In the genomic region with DNA sequence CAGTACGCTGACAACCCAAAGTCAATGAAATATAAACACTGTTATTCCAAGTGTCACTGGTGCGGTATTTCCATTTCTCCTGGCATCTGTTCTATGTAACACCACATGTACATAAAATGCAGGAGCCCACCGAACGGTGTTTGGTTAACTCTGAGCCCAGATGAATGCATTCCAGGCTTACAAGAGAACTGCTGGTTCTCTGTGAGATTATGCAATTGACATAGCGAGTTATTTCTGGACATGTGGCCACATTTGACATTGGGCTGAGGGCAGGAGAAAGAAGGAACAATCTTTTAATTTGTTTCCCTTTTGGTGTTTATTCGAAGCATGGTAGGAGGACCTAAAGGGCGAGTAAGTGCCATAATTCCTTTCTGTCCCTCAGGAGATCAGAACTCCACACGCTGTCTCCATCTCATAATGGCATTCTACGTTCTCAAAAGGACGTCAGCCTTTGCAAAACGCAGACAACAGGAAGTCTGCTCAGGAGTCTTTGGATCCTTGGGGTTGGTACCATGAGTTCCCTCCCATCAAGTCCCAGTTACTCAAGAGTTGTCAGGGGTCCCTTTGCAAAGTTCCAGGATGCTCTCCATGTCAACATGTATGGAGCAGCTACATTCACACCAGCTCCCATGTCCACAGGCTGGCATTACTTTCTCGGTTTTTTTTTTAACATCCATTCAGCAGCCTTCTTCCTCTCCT, we compare ENCODE assay signal across 19 mouse cellular contexts.
DNase-seq lines count a peak whose midpoint lies in the region; ATAC-seq and TF ChIP-seq lines count a peak whose summit lies in the region.
"Had no signal": no experiment of that assay in that cellular context is flagged by ENCODE, and none has a peak within 500 bp of the region (broad histone marks: within the 10 kb centered on the region; RNA-seq: fewer than 3 reads in every experiment).

No protein-coding gene starts in this region.

- WGBS in liver, adult 2 months: 83% methylated on average over 12 of the region's 12 CpGs
- 70% methylated on average over 12 of the region's 12 CpGs for WGBS in liver, postnatal 0 days (ENCODE audit: insufficient replicate concordance)

- peak; percentile 16 for DNase-seq in adrenal gland, postnatal 14 days
- no peak for DNase-seq in adrenal gland, postnatal 4 days (ENCODE audit: low spot score in 2 of 2)
- DNase-seq in liver, adult 2 months (ENCODE audit: extremely low read depth, low read depth, low spot score): peak; percentile 15
- DNase-seq in liver, postnatal 0 days: no peak
- peak; percentile 17 for DNase-seq in heart, postnatal 4 days
- no peak for DNase-seq in retina, postnatal 1 day
- DNase-seq in gastrocnemius, adult 18-20 months (ENCODE audit: low spot score): no peak
- DNase-seq: cerebellum, adult 11-12 months; cerebellum, postnatal 36 days; kidney, postnatal 10 days; layer of hippocampus, adult 9-11 months; thymus, postnatal 14 days had no signal

- no peak for TF ChIP-seq CTCF in liver, adult 2 months (IDR thresholded peaks at IDR 0.05; ENCODE audit: low read depth, low read length)
- no peak for TF ChIP-seq CTCF in liver, postnatal 0 days (IDR thresholded peaks at IDR 0.05; ENCODE audit: low read depth)

- no peak overlapping the region for H3K9ac ChIP-seq in liver, adult 2 months (ENCODE audit: low read depth, low read length)
- no peak overlapping the region for H3K9ac ChIP-seq in liver, postnatal 0 days (replicated peaks)
- H3K9ac ChIP-seq: limb, embryonic 13.5 days; stomach, embryonic 15.5 days had no signal

- no peak overlapping the region for H3K4me3 ChIP-seq in liver, adult 2 months (ENCODE audit: insufficient read depth, low read depth, low read length)
- no peak overlapping the region for H3K4me3 ChIP-seq in liver, postnatal 0 days (ENCODE audit: low read depth, low read length)
- H3K4me3 ChIP-seq: forebrain, embryonic 10.5 days; limb, embryonic 13.5 days; midbrain, embryonic 10.5 days; stomach, embryonic 15.5 days had no signal

- peaks cover 2% of the 10 kb centered on the region; the same call in 1 of the 2 replicates for H3K79me2 ChIP-seq in liver, adult 2 months (ENCODE audit: control insufficient read depth, insufficient read depth, low read length)

- H3K9me3 ChIP-seq in liver, postnatal 0 days (ENCODE audit: low read length): no peaks in the 10 kb centered on the region
- H3K9me3 ChIP-seq: forebrain, embryonic 10.5 days; limb, embryonic 13.5 days; midbrain, embryonic 10.5 days; stomach, embryonic 15.5 days had no signal

- no peak overlapping the region for H3K4me2 ChIP-seq in liver, postnatal 0 days (ENCODE audit: low read depth, low read length)
- H3K4me2 ChIP-seq: limb, embryonic 13.5 days; stomach, embryonic 15.5 days had no signal

- no peaks in the 10 kb centered on the region for H3K4me1 ChIP-seq in liver, adult 2 months (ENCODE audit: control insufficient read depth, insufficient read depth, low read length)
- H3K4me1 ChIP-seq in liver, postnatal 0 days (ENCODE audit: insufficient read depth): no peaks in the 10 kb centered on the region
- H3K4me1 ChIP-seq: midbrain, embryonic 10.5 days had no signal

- ATAC-seq in liver, postnatal 0 days: no peak
- peak; percentile 92 for ATAC-seq in granulocyte monocyte progenitor cell, adult 5-6 weeks (replicated peaks; ENCODE audit: poor library complexity, severe bottlenecking)
- ATAC-seq: activated CD4-positive, CD25-positive, alpha-beta regulatory T cell, adult 4 months had no signal

- no peak for TF ChIP-seq POLR2A in liver, adult 2 months (IDR thresholded peaks at IDR 0.05; ENCODE audit: extremely low read depth, insufficient read depth, low read length)

- H3K27me3 ChIP-seq in liver, adult 2 months (ENCODE audit: control insufficient read depth, insufficient read depth, low read length): no peaks in the 10 kb centered on the region
- H3K27me3 ChIP-seq in liver, postnatal 0 days (ENCODE audit: insufficient read depth, low read length): no peaks in the 10 kb centered on the region
- H3K27me3 ChIP-seq: CH12.LX; limb, embryonic 13.5 days; stomach, embryonic 15.5 days had no signal

- H3K27ac ChIP-seq in liver, adult 2 months (replicated peaks; ENCODE audit: insufficient read depth, low read depth, low read length): no peak overlapping the region
- no peak overlapping the region for H3K27ac ChIP-seq in liver, postnatal 0 days (ENCODE audit: low read depth)
- H3K27ac ChIP-seq: forebrain, embryonic 10.5 days; limb, embryonic 13.5 days; midbrain, embryonic 10.5 days; stomach, embryonic 15.5 days had no signal

- TF ChIP-seq EP300 in liver, postnatal 0 days (IDR thresholded peaks at IDR 0.05; ENCODE audit: low read depth): no peak

- no peaks in the 10 kb centered on the region for H3K36me3 ChIP-seq in liver, adult 2 months (ENCODE audit: control insufficient read depth, insufficient read depth, low read length)
- no peaks in the 10 kb centered on the region for H3K36me3 ChIP-seq in liver, postnatal 0 days (replicated peaks; ENCODE audit: insufficient read depth, low read length)
- H3K36me3 ChIP-seq: stomach, embryonic 15.5 days had no signal

Comparison
In these comparisons a context has a peak if more than half of its experiments do, and no peak if none do; other contexts are left out.
1. DNase-seq: peak in adrenal gland, postnatal 14 days (single experiment), liver, adult 2 months (single experiment) and heart, postnatal 4 days (single experiment); none in adrenal gland, postnatal 4 days (0 of 2), liver, postnatal 0 days (single experiment), retina, postnatal 1 day (single experiment) and gastrocnemius, adult 18-20 months (single experiment).